Mouse (Mus musculus) kidney, adult 11 months (tissue): ENCODE results near the gene Sh3bp5.

Experiments
- DNase-seq: peaks from one replicate; pipeline ENCODE4 v3.0.0; 2022

The Sh3bp5 gene

GRCm38 (mm10) chr14:31330957-31331356, 104.9 kb downstream of the Sh3bp5 start:
- no peak for DNase-seq

GRCm38 (mm10) chr14:31329741-31330140, 106.1 kb downstream of the Sh3bp5 start:
- DNase-seq = no peak

GRCm38 (mm10) chr14:31327681-31328080, 108.2 kb downstream of the Sh3bp5 start:
- no peak for DNase-seq

GRCm38 (mm10) chr14:31327196-31327595, 108.7 kb downstream of the Sh3bp5 start:
- DNase-seq = no peak

- DNase-seq = no peak
Observed at GRCm38 (mm10) chr14:31326770-31327169, 109.1 kb downstream of the Sh3bp5 start.

GRCm38 (mm10) chr14:31325551-31325950, 110.3 kb downstream of the Sh3bp5 start:
- no peak for DNase-seq

GRCm38 (mm10) chr14:31324851-31325250, 111.0 kb downstream of the Sh3bp5 start:
- no peak for DNase-seq

GRCm38 (mm10) chr14:31323849-31324792, 111.8 kb downstream of the Sh3bp5 start, which contains the start of gene Dnah1:
Gene Dnah1 (minus strand): TSS chr14:31323896.
- peak; percentile 25 for DNase-seq

GRCm38 (mm10) chr14:31323189-31323588, 112.7 kb downstream of the Sh3bp5 start:
- DNase-seq = no peak

GRCm38 (mm10) chr14:31322191-31322590, 113.7 kb downstream of the Sh3bp5 start:
- no peak for DNase-seq

- DNase-seq = no peak
Observed at GRCm38 (mm10) chr14:31321181-31321580, 114.7 kb downstream of the Sh3bp5 start.

- no peak for DNase-seq
Observed at GRCm38 (mm10) chr14:31319546-31319945, 116.3 kb downstream of the Sh3bp5 start.

GRCm38 (mm10) chr14:31317754-31318153, 118.1 kb downstream of the Sh3bp5 start:
- no peak for DNase-seq

- no peak for DNase-seq
Observed at GRCm38 (mm10) chr14:31316613-31317012, 119.3 kb downstream of the Sh3bp5 start.

- DNase-seq = no peak
Observed at GRCm38 (mm10) chr14:31313192-31313591, 122.7 kb downstream of the Sh3bp5 start.
